Mouse (Mus musculus): ENCODE data around the gene Tnrc6b.
"Not testable (repeated sequence)": the region's sequence is repeated elsewhere in the genome, so short reads cannot be mapped to it uniquely, and the experiment has no call there.

Gene Tnrc6b

GRCm38 (mm10) chr15:80861302-80861701 is 150.2 kb downstream of the Tnrc6b start:
- DNase-seq: no peak

GRCm38 (mm10) chr15:80862027-80862426 is 150.9 kb downstream of the Tnrc6b start:
- no peak for DNase-seq

GRCm38 (mm10) chr15:80868603-80869002 is 157.5 kb downstream of the Tnrc6b start:
- not testable (repeated sequence) for DNase-seq

- no peak for DNase-seq
Measured at GRCm38 (mm10) chr15:80874726-80875125, 163.6 kb downstream of the Tnrc6b start.

- DNase-seq: peak; percentile 37
Measured at GRCm38 (mm10) chr15:80876231-80876630, 165.1 kb downstream of the Tnrc6b start.

GRCm38 (mm10) chr15:80884095-80884494 is 173.0 kb downstream of the Tnrc6b start:
- DNase-seq: no peak

- no peak for DNase-seq
Measured at GRCm38 (mm10) chr15:80886361-80887156, 175.4 kb downstream of the Tnrc6b start.

GRCm38 (mm10) chr15:80892341-80892740 is 181.2 kb downstream of the Tnrc6b start:
- DNase-seq: no peak

- DNase-seq: no peak
Measured at GRCm38 (mm10) chr15:80896741-80897140, 185.6 kb downstream of the Tnrc6b start.

GRCm38 (mm10) chr15:80897911-80898310 is 186.8 kb downstream of the Tnrc6b start:
- DNase-seq: no peak

- no peak for DNase-seq
Measured at GRCm38 (mm10) chr15:80899806-80900205, 188.7 kb downstream of the Tnrc6b start.

GRCm38 (mm10) chr15:80901806-80902513 is 190.8 kb downstream of the Tnrc6b start:
- DNase-seq: no peak

- not testable (repeated sequence) for DNase-seq
Measured at GRCm38 (mm10) chr15:80904776-80905175, 193.7 kb downstream of the Tnrc6b start.

GRCm38 (mm10) chr15:80910183-80910582 is 199.1 kb downstream of the Tnrc6b start:
- no peak for DNase-seq

GRCm38 (mm10) chr15:80910790-80911531 is 199.8 kb downstream of the Tnrc6b start:
- DNase-seq: no peak

GRCm38 (mm10) chr15:80912175-80912574 is 201.1 kb downstream of the Tnrc6b start:
- no peak for DNase-seq

- no peak for DNase-seq
Measured at GRCm38 (mm10) chr15:80913803-80914202, 202.7 kb downstream of the Tnrc6b start.

- peak; percentile 57 for DNase-seq
Measured at GRCm38 (mm10) chr15:80915850-80916249, 204.7 kb downstream of the Tnrc6b start.

- no peak for DNase-seq
Measured at GRCm38 (mm10) chr15:80916621-80917020, 205.5 kb downstream of the Tnrc6b start.

- no peak for DNase-seq
Measured at GRCm38 (mm10) chr15:80920346-80920745, 209.2 kb downstream of the Tnrc6b start.

- no peak for DNase-seq
Measured at GRCm38 (mm10) chr15:80921781-80922180, 210.7 kb downstream of the Tnrc6b start.

GRCm38 (mm10) chr15:80924211-80924610 is 213.1 kb downstream of the Tnrc6b start:
- no peak for DNase-seq

GRCm38 (mm10) chr15:80928811-80929355 is 217.8 kb downstream of the Tnrc6b start:
- no peak for DNase-seq

Measured in kidney, postnatal 10 days (tissue).